Mouse (Mus musculus): ENCODE results near the gene Atxn1.

GRCm38 (mm10) chr13:45786409-45786808 is 178.4 kb downstream of the Atxn1 start:
- TF ChIP-seq CTCF (IDR thresholded peaks at IDR 0.05; ENCODE audit: extremely low read depth, insufficient read length, insufficient replicate concordance, low read depth, low read length) (no peak), POLR2A (IDR thresholded peaks at IDR 0.05; ENCODE audit: low read depth, low read length) (no peak)
